Mouse (Mus musculus): ENCODE measurements around the gene Cul7.

Cul7 gene

GRCm38 (mm10) chr17:46704887-46705835, 55.0 kb downstream of the Cul7 start, which contains the start of gene Ppp2r5d:
TSS of gene Ppp2r5d (minus strand) at chr17:46705111.
- peak; percentile 99 for DNase-seq

GRCm38 (mm10) chr17:46706375-46707089, 56.4 kb downstream of the Cul7 start:
- no peak for DNase-seq

GRCm38 (mm10) chr17:46710959-46711597, 60.9 kb downstream of the Cul7 start, which contains the start of gene Pex6:
TSS of gene Pex6 (plus strand) at chr17:46711463.
- DNase-seq, result peak; percentile 97

DNA sequence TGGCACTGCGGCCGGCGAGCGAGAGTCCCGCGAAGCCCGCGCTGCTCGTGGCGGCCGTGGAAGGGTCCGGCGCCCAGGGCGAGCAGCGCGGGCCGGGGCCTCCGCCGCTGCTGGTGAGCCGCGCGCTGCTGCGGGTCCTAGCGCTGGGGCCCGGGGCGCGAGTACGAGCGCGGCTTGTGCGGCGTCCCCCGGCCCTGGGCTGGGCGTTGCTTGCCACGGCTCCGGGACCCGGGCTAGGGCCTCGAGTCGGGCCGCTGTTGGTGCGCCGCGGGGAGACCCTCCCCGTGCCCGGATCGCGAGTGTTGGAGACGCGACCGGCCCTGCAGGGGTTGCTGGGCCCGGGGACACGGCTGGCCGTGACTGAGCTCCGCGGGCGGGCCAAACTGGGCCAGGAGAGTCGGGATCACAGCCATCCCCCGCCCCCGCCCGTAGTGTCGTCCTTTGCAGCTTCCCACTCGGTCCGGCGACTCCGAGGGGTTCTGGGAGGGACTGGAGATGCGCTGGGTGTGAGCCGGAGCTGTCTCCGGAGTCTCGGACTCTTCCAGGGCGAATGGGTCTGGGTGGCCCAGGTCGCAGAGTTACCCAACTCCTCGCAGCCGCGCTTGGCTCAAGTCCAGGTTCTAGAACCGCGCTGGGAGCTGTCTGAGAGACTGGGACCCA, 61.6 kb downstream of the Cul7 start:
- peak; percentile 24 for DNase-seq

DNA sequence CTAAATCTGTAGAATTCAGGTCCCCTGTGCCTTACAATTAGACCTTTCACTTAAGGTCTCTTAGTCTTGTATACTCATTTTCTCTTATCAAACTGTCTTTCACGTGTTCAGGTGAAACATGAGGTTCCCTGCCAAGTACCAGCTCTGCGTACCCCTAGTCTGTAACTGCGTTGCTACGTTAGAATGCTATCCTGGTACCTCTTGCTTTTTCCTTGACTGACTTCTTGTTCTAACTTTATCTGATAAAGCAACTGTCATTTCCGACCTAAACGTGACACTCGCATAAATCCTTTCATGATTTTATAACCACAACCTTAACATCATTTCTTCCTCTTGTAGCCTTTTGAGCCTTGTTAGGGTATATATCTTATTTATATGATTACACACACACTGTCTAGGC, 62.3 kb downstream of the Cul7 start:
- no peak for DNase-seq

GRCm38 (mm10) chr17:46713849-46714248, 63.7 kb downstream of the Cul7 start:
- no peak for DNase-seq

Measured in retina, postnatal 1 day (tissue).